In genomic region chr11:85830901-85831341, GRCm38 (mm10) we compare ENCODE assay signal across 9 mouse cellular contexts. TPM values are rescaled to one million over a fixed set of nuclear protein-coding genes. Genes with fewer than 3 reads are reported as not detected.
A peak's percentile ranks its signal among the peaks of the same experiment; 100 is the strongest.
DNase-seq lines count a peak whose midpoint lies in the region; ATAC-seq lines count a peak whose summit lies in the region.
"Had no signal": no experiment of that assay in that cellular context is flagged by ENCODE, and none has a peak within 500 bp of the region (broad histone marks: within the 10 kb centered on the region; RNA-seq: fewer than 3 reads in every experiment).

No protein-coding gene starts in this region.

- DNase-seq in heart, postnatal 25 days (ENCODE audit: low spot score) = no peak
- peak; percentile 69 to 76 for DNase-seq in lung, postnatal 4 days
- no peak for DNase-seq in right cerebral cortex, postnatal 36 days (ENCODE audit: low spot score in 2 of 2)
- no peak for DNase-seq in layer of hippocampus, adult 8-10 months (ENCODE audit: low spot score in 2 of 2)
- DNase-seq in thymus, adult 18-20 months = no peak

- H3K4me3 ChIP-seq in heart, embryonic 12.5 days = peak overlapping the region; percentile 74
- peak overlapping the region; percentile 57 for H3K4me3 ChIP-seq in brown adipose tissue, adult 24 weeks (ENCODE audit: insufficient read depth, low read depth, low read length)
- H3K4me3 ChIP-seq in hindbrain, embryonic 13.5 days = peak overlapping the region; percentile 5; the same call in 1 of the 2 replicates

- no peak overlapping the region; the same call in 1 of the 2 replicates for H3K9ac ChIP-seq in heart, embryonic 12.5 days
- H3K9ac ChIP-seq in hindbrain, embryonic 13.5 days = no peak overlapping the region

- no peaks in the 10 kb centered on the region for H3K36me3 ChIP-seq in heart, embryonic 12.5 days
- no peaks in the 10 kb centered on the region for H3K36me3 ChIP-seq in hindbrain, embryonic 13.5 days

- H3K9me3 ChIP-seq in heart, embryonic 12.5 days (replicated peaks) = no peaks in the 10 kb centered on the region
- no peaks in the 10 kb centered on the region for H3K9me3 ChIP-seq in hindbrain, embryonic 13.5 days

- H3K4me2 ChIP-seq in heart, embryonic 12.5 days = peak overlapping the region; percentile 92
- no peak overlapping the region; the same call in 1 of the 2 replicates for H3K4me2 ChIP-seq in hindbrain, embryonic 13.5 days

- H3K4me1 ChIP-seq in heart, embryonic 12.5 days (replicated peaks) = peaks cover 64% of the 10 kb centered on the region
- H3K4me1 ChIP-seq in brown adipose tissue, adult 24 weeks (ENCODE audit: control insufficient read depth, insufficient read depth, insufficient read length, low read length) = no peaks in the 10 kb centered on the region
- peaks cover 32% of the 10 kb centered on the region for H3K4me1 ChIP-seq in hindbrain, embryonic 13.5 days (replicated peaks)

- intact Hi-C loops in heart, postnatal 25 days (cut with DNase I) = no loop called here

- ATAC-seq in heart, embryonic 12.5 days (ENCODE audit: insufficient number of reproducible peaks, low FRiP score) = no peak
- ATAC-seq in hindbrain, embryonic 13.5 days (ENCODE audit: low FRiP score) = no peak

- H3K27me3 ChIP-seq in heart, embryonic 12.5 days (replicated peaks) = peaks cover 77% of the 10 kb centered on the region
- H3K27me3 ChIP-seq in hindbrain, embryonic 13.5 days = peaks cover 99% of the 10 kb centered on the region

- no peak overlapping the region; the same call in 1 of the 2 replicates for H3K27ac ChIP-seq in heart, embryonic 12.5 days (ENCODE audit: poor library complexity, severe bottlenecking)
- H3K27ac ChIP-seq in brown adipose tissue, adult 24 weeks (replicated peaks; ENCODE audit: low read depth, low read length) = peak overlapping the region; percentile 2
- H3K27ac ChIP-seq in hindbrain, embryonic 13.5 days = no peak overlapping the region

- 2% methylated on average over 17 of the region's 17 CpGs for WGBS in heart, embryonic 12.5 days
- 2% methylated on average over 17 of the region's 17 CpGs for WGBS in hindbrain, embryonic 13.5 days

RNA-seq across cellular contexts. Expression of gene Tbx2, which starts 1.4 kb away (rescaled TPM):
- polyA plus RNA-seq in heart, embryonic 12.5 days (2016; fragmentation: Nextera tagmentation; extraction: Ambion mirVana) = 3.2 TPM in 2 replicates
- 1 to 10 TPM; 6.2 to 7.1 TPM for total RNA-seq in heart, postnatal 25 days (2021)
- 1.2 and 1.5 TPM in 2 replicates for polyA plus RNA-seq in brown adipose tissue, adult 24 weeks (2012; ENCODE audit: insufficient read depth, insufficient read length, missing spikeins)
- polyA plus RNA-seq in hindbrain, embryonic 13.5 days (2015; fragmentation: Nextera tagmentation; extraction: Ambion mirVana) = 1.6 and 1.7 TPM in 2 replicates
- 1 to 10 TPM; 1.4 to 2.0 (median 1.7) TPM for total RNA-seq in layer of hippocampus, adult 8-10 months (2022)

RNA-seq across cellular contexts. Expression of gene Gm11444, which starts 19.2 kb away (rescaled TPM):
- not detected in 2 replicates for polyA plus RNA-seq in heart, embryonic 12.5 days (2016; fragmentation: Nextera tagmentation; extraction: Ambion mirVana)
- not detected for total RNA-seq in heart, postnatal 25 days (2021)
- not detected in 2 replicates for polyA plus RNA-seq in brown adipose tissue, adult 24 weeks (2012; ENCODE audit: insufficient read depth, insufficient read length, missing spikeins)
- polyA plus RNA-seq in hindbrain, embryonic 13.5 days (2015; fragmentation: Nextera tagmentation; extraction: Ambion mirVana) = not detected in 2 replicates
- total RNA-seq in layer of hippocampus, adult 8-10 months (2022) = not detected
- polyA plus RNA-seq: forebrain, embryonic 14.5 days had no signal

RNA-seq across cellular contexts. Expression of gene Tbx4, which starts 55.3 kb away (rescaled TPM):
- 0.49 and 0.94 TPM in 2 replicates for polyA plus RNA-seq in heart, embryonic 12.5 days (2016; fragmentation: Nextera tagmentation; extraction: Ambion mirVana)
- total RNA-seq in heart, postnatal 25 days (2021) = under 1 TPM in 1 of 2 experiments, not detected in 1; 0.08 TPM
- not detected in 2 replicates for polyA plus RNA-seq in brown adipose tissue, adult 24 weeks (2012; ENCODE audit: insufficient read depth, insufficient read length, missing spikeins)
- 0.34 TPM in 2 replicates for polyA plus RNA-seq in hindbrain, embryonic 13.5 days (2015; fragmentation: Nextera tagmentation; extraction: Ambion mirVana)
- total RNA-seq in layer of hippocampus, adult 8-10 months (2022) = under 1 TPM; 0.11 to 0.17 (median 0.14) TPM

Comparison
In these comparisons a context has a peak if more than half of its experiments do, and no peak if none do; other contexts are left out.
1. H3K4me3 ChIP-seq: peak in every context shown above with its lines; median percentile 74 in heart, embryonic 12.5 days; 57 in brown adipose tissue, adult 24 weeks; 5 in hindbrain, embryonic 13.5 days.
2. DNase-seq: peak in lung, postnatal 4 days (2 of 2); none in heart, postnatal 25 days (single experiment), right cerebral cortex, postnatal 36 days (0 of 2), layer of hippocampus, adult 8-10 months (0 of 2) and thymus, adult 18-20 months (0 of 2).